Mouse (Mus musculus): Measurements from ENCODE around the gene Sf3b3. TPM values are rescaled to one million over a fixed set of nuclear protein-coding genes. Genes with fewer than 3 reads are reported as not detected.

Gene Sf3b3
- polyA plus RNA-seq (2017; shearing (Covaris generic)), result 203 TPM

DNA sequence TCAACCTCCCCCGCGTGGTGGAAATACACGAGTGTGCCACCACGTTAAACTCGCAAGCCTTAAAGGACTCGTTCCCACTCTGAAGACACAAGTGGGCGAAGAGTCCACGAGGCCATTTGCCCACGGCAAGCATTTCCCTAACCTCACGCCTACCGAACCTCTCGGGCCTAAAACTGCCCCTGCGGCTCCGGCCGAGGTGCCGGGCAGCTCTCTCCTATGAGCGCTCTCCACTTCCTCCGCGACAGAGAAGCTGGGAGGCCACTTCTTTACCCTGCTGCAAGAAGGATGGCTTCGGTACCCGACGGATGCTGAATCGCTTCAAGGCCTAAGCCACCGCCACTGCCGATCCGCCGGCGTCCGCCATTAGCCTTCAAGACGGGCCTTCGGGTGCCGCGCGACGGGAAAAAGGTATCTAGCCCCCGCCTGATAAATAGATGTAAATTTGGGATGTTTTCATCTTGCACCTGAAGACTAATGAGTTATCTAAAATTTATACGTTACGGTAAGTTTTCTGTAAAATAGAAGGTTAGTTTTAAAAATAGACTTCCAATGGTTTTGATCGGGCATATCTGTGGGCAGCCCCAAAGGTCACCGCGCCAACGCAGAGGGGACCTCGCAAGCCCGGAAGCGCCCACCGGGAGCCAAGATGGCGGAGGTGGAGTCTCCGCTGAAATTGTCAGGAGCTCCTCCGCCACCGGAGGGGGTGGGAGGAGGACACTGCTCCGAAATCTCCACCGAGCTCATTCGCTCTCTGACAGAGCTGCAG, at the start of gene Sf3b3, which contains the start of gene Cog4:
TSS of gene Sf3b3 (minus strand) at position 383 of the 766 bp plus-strand sequence.
TSS of gene Cog4 (plus strand) at position 196 of the 766 bp plus-strand sequence.

DNA sequence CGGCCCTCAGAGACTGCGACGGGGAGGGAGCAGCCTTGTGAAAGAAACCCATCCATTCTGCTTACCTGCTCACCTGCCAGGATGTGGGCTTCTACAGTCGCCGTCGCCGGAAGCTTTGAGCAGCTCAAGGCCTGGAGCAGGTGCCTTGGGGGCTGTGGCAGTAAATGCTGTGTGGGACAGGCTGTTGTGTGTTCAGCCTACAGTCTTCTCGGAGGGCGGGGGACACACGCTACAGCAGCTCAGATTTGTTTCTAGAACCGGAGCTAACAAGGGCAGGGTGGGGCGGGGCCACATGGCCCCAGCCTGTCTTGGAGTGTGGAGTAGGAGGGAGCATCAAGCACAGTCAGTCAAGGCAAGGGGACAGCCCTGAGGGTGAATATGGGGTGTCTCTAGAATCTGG, 40.9 kb downstream of the Sf3b3 start, which contains the start of gene Il34:
TSS of gene Il34 (minus strand) at position 256 of the 400 bp plus-strand sequence.

Other genes starting within 250 kb of the Sf3b3 start
- 47.4 TPM for gene Vac14, start 228.2 kb downstream of the Sf3b3 start, polyA plus RNA-seq (2017; shearing (Covaris generic))
- not detected for gene Mtss1l, start 125.3 kb downstream of the Sf3b3 start, polyA plus RNA-seq (2017; shearing (Covaris generic))
- gene Il34, start 40.9 kb downstream of the Sf3b3 start, polyA plus RNA-seq (2017; shearing (Covaris generic)), result not detected
- 52.9 TPM for gene Cog4, start 187 bp downstream of the Sf3b3 start, polyA plus RNA-seq (2017; shearing (Covaris generic))
- gene Fuk, start 55.7 kb upstream of the Sf3b3 start, polyA plus RNA-seq (2017; shearing (Covaris generic)), result 8.1 TPM
- gene St3gal2, start 73.1 kb upstream of the Sf3b3 start, polyA plus RNA-seq (2017; shearing (Covaris generic)), result 7.7 TPM
- 21.2 TPM for gene Ddx19a, start 151.0 kb upstream of the Sf3b3 start, polyA plus RNA-seq (2017; shearing (Covaris generic))
- 17.4 TPM for gene Ddx19b, start 185.0 kb upstream of the Sf3b3 start, polyA plus RNA-seq (2017; shearing (Covaris generic))
- 38.1 TPM for gene Aars, start 186.4 kb upstream of the Sf3b3 start, polyA plus RNA-seq (2017; shearing (Covaris generic))
- 48.9 TPM for gene Exosc6, start 209.6 kb upstream of the Sf3b3 start, polyA plus RNA-seq (2017; shearing (Covaris generic))
- gene Clec18a, start 245.6 kb upstream of the Sf3b3 start, polyA plus RNA-seq (2017; shearing (Covaris generic)), result not detected
- gene Pdpr, start 247.8 kb upstream of the Sf3b3 start, polyA plus RNA-seq (2017; shearing (Covaris generic)), result 17.2 TPM

Data from naive thymus-derived CD4-positive, alpha-beta T cell, adult 5 months (primary cell).